Mouse (Mus musculus): Measurements from ENCODE around the gene Nab1.

DNA sequence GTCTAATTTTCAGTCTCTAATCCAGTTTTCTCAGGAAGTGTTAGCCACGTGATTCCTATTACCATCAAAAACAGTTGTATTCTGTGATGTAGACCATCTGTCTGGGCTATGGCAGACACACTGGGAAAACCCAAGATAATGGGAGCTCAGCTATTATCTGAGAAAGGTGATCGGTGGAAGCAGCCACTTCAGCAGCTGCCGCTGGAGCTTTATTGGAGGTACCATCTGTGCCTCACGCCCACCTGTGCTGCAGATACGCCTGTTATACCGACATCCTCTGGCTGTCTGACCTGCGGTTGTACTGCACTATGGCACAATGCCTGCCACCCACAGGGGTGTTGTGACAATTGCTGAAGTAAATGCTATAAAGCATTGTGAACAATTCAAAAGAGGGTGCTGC, 23.7 kb upstream of the Nab1 start:
- TF ChIP-seq USF1 (IDR thresholded peaks at IDR 0.05; ENCODE audit: low read depth) = no peak
- no peak for TF ChIP-seq POLR2AphosphoS2 (IDR thresholded peaks at IDR 0.05; ENCODE audit: insufficient read length, low read depth)
- no peak for TF ChIP-seq REST (IDR thresholded peaks at IDR 0.05; ENCODE audit: insufficient read depth, insufficient read length)
- TF ChIP-seq POLR2A (IDR thresholded peaks at IDR 0.05; ENCODE audit: insufficient read length, low read depth) = no peak
- TF ChIP-seq TCF12 (IDR thresholded peaks at IDR 0.05; ENCODE audit: insufficient read depth, poor library complexity, severe bottlenecking) = no peak
- no peak for TF ChIP-seq CEBPB (IDR thresholded peaks at IDR 0.05; ENCODE audit: insufficient read depth, poor library complexity, severe bottlenecking)

Measured in myocyte (in vitro differentiated cells).